Mouse (Mus musculus) ES-Bruce4 (cell line): ENCODE measurements around the gene Larp4b.

ENCODE experiments used
- CTCF ChIP-seq: IDR thresholded peaks from one replicate; pipeline ENCODE4 v1.8.1; 2011; ENCODE audit warnings: low read depth, low read length
- EP300 ChIP-seq: IDR thresholded peaks from 2 replicates; pipeline ENCODE4 v1.6.1; 2011; ENCODE audit warnings: low read depth, low read length; ENCODE audit not compliant: insufficient read depth
- POLR2A ChIP-seq: IDR thresholded peaks from one replicate; pipeline ENCODE4 v1.8.1; 2011; ENCODE audit warnings: low read length; ENCODE audit not compliant: insufficient read depth

DNA sequence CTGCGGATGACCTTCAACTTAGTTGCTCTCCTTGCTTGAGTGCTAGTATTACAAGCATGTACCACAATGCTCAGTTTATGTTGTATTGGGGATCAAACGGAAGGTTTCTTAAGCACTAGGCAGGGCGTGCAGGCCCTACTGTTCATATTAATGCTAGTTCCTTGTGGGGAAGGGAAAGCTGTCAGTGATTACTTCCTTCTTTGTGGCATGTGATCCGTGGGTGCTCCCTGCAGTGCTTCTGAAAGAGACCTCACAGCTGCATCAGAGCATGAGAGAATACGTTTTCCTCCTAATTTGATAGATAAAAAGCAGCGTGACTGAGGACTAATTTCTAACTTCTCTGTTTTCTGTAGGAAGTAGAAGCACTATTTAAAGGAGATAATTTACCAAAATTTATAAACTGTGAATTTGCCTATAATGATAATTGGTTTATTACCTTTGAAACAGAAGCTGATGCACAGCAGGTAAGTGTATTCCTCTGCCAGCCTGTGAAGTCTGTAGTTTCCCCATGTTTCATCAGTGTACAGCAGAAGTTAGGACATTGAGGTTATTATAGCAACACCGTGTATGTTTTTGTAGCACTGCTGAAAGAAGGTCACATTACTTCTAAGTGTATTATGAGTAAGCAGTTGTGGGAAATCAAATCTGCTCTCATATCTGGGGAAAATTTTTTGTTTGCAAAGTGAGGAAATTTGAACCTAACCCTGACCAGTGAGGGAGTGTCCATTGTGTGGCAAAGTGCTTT, 56.0 kb downstream of the Larp4b start:
- no peak for TF ChIP-seq CTCF
- no peak for TF ChIP-seq POLR2A
- no peak for TF ChIP-seq EP300
